Mouse (Mus musculus) bone marrow, adult 2 months (tissue): ENCODE results near the gene Katnb1.

ENCODE experiments used
- CTCF ChIP-seq: fragments of 200-500 bp; IDR thresholded peaks from 2 replicates; pipeline ENCODE4 v1.5.1; 2011; ENCODE audit warnings: low read length, control low read depth; ENCODE audit not compliant: control insufficient read depth, insufficient read depth
- POLR2A ChIP-seq: fragments of 200-500 bp; IDR thresholded peaks from 2 replicates; pipeline ENCODE4 v1.6.1; 2011; ENCODE audit warnings: low read depth, mild to moderate bottlenecking, control low read depth, low read length, borderline replicate concordance; ENCODE audit not compliant: control insufficient read depth

GRCm38 (mm10) chr8:95078055-95078454 lies 2.9 kb upstream of the Katnb1 start:
- TF ChIP-seq POLR2A (no peak), CTCF (no peak)
